Mouse (Mus musculus) NIH3T3 (cell line): ENCODE measurements at regions not wholly inside any gene's neighbourhood (a gene's known extent, or its start where the extent isn't known, plus 50 kb on each side); places are given as distances from the start of the nearest gene placed in this dataset.

Experiments
- DNase-seq: peaks from one replicate; pipeline ENCODE4 v3.0.0-alpha.2; 2012; ENCODE audit warnings: low read depth

DNA sequence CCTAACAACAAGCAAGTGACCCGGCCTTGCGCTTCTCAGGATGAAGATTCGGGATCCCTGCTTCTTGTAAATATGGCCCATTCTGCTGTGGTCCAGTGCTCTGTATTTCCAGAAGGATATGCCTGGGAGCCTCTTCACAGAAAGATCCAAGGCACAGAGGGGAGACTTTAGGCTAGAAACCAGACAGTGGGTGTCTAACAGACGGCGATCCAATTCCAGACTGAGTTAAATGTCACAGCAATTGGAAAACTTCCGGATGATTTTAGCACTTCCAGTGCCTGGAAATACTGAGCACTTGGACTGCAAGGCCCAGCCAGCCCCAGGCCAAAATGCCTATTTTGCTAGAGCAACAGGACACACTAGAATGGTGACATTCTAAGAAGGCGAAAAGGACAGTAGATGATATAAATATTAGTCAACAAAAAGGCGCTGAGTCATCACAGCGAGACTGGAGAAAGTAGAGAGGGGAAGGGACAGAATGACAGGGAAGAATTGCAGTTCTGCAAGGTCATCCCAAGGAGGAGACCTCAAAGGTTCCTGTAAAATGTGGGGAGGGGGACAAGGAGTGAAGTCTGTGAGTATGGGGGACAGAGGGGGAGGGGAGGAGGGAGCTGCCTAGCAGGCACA, 111.7 kb upstream of the Msx2 start:
- no peak for DNase-seq

- DNase-seq, result no peak
Observed at GRCm38 (mm10) chr13:53553876-53554577, 81.2 kb upstream of the Msx2 start.

GRCm38 (mm10) chr13:53553192-53553875, 80.5 kb upstream of the Msx2 start:
- DNase-seq, result no peak

- DNase-seq, result no peak
Observed at GRCm38 (mm10) chr13:53548396-53548795, 75.5 kb upstream of the Msx2 start.

GRCm38 (mm10) chr13:53543291-53543690, 70.4 kb upstream of the Msx2 start:
- peak; percentile 33 for DNase-seq

GRCm38 (mm10) chr13:53539797-53540196, 66.9 kb upstream of the Msx2 start:
- DNase-seq, result no peak

DNA sequence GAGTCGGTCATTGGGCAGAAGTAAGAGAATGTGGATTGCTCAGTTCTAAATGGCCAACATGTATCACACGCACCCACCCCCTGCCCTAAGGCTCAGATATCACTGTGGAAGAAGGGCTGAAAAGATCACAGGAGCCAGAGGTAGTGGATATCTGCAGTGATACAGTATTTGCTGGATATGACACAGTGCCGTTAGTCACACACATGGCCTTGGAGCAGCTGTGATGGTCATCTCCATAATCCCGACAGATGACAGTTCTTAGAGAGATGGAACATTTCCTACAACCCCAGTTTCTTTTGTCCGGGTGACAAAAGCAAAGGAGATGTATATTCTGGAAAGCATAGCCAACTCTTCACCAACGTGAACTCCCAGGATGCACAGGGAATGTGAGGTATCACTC, 65.1 kb upstream of the Msx2 start:
- DNase-seq, result no peak

DNA sequence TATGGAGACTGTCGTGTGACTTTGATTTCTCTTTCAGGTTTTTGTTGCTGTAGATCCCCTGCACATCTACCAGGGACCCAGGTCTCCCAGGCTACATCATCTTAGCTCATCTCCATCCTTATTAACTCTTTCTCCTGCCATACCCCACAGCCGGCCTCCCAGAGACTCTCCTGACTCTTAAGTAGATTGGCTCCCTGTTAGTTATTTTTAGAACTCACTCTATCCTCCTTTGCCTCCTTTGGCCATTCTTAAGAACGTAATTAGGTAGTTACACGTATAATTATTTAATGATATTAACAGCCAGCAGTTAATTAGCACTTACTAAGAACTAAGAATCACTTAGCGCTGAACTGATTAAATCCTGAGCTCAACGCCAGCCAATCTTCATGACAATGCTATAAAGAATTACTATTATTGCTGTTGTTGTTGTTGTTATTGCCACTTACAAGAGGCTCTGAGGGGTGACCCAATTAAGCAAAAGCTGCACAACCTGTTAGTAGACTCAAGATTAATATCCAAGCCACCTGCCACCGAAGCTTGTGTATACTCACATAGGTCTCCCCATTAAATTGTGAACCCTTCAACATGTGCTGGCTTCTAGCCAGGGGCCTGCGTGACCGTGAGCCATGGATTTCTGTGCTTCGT, 63.0 kb upstream of the Msx2 start:
- DNase-seq, result no peak

- DNase-seq, result no peak
Observed at GRCm38 (mm10) chr13:53533738-53534137, 60.9 kb upstream of the Msx2 start.

- DNase-seq, result no peak
Observed at GRCm38 (mm10) chr13:53526880-53527279, 54.0 kb upstream of the Msx2 start.

DNA sequence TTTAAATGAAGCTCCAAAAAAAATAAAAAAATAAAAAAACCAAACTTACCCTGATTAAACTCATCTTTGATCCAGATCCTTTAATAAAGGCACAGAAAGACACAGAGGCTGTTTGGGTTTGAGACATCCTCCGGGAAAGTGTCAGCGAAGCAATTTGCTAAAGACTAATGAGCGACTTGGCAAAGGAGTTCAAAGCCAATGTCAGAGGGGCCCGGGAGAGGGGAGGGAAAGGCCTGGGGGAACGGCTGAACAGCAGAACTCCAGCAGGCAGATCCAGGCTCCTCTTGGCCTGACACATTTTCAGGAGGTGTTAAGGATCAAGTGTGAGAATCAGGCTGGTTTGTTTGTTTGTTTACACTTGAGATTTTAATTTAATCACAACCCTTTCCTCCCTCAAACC, 49.9 kb upstream of the Msx2 start:
- no peak for DNase-seq
